Mouse (Mus musculus) retina, postnatal 7 days (tissue): Measurements from ENCODE around the gene Rbms3.

Experiments
- DNase-seq: peaks from one replicate; pipeline ENCODE4 v3.0.0-alpha.2; 2012; ENCODE audit warnings: low read depth, low spot score

Rbms3 gene

GRCm38 (mm10) chr9:117252411-117252861, 377.3 kb downstream of the Rbms3 start:
- no peak for DNase-seq

- no peak for DNase-seq
Measured at GRCm38 (mm10) chr9:117251521-117252368, 378.0 kb downstream of the Rbms3 start.

- DNase-seq: no peak
Measured at GRCm38 (mm10) chr9:117250831-117251165, 378.9 kb downstream of the Rbms3 start.

GRCm38 (mm10) chr9:117250036-117250830, 379.5 kb downstream of the Rbms3 start:
- DNase-seq: no peak

GRCm38 (mm10) chr9:117247311-117247980, 382.3 kb downstream of the Rbms3 start:
- no peak for DNase-seq

- DNase-seq: no peak
Measured at GRCm38 (mm10) chr9:117246173-117246572, 383.5 kb downstream of the Rbms3 start.

- no peak for DNase-seq
Measured at GRCm38 (mm10) chr9:117243365-117243764, 386.3 kb downstream of the Rbms3 start.

- no peak for DNase-seq
Measured at GRCm38 (mm10) chr9:117234726-117235075, 395.0 kb downstream of the Rbms3 start.

GRCm38 (mm10) chr9:117234065-117234725, 395.5 kb downstream of the Rbms3 start:
- DNase-seq: no peak

GRCm38 (mm10) chr9:117222741-117223140, 407.0 kb downstream of the Rbms3 start:
- DNase-seq: no peak

GRCm38 (mm10) chr9:117221481-117221880, 408.2 kb downstream of the Rbms3 start:
- DNase-seq: no peak

- DNase-seq: no peak
Measured at GRCm38 (mm10) chr9:117216026-117216755, 413.5 kb downstream of the Rbms3 start.

GRCm38 (mm10) chr9:117212023-117212422, 417.7 kb downstream of the Rbms3 start:
- DNase-seq: no peak

- no peak for DNase-seq
Measured at GRCm38 (mm10) chr9:117210344-117210743, 419.4 kb downstream of the Rbms3 start.

GRCm38 (mm10) chr9:117205395-117205794, 424.3 kb downstream of the Rbms3 start:
- no peak for DNase-seq

- DNase-seq: no peak
Measured at GRCm38 (mm10) chr9:117200067-117200658, 429.6 kb downstream of the Rbms3 start.

- DNase-seq: no peak
Measured at GRCm38 (mm10) chr9:117197531-117197930, 432.2 kb downstream of the Rbms3 start.

- DNase-seq: no peak
Measured at GRCm38 (mm10) chr9:117192565-117193540, 436.9 kb downstream of the Rbms3 start.

GRCm38 (mm10) chr9:117192093-117192492, 437.6 kb downstream of the Rbms3 start:
- DNase-seq: no peak
